Mouse (Mus musculus) neural tube, embryonic 15.5 days (tissue): ENCODE measurements around the gene 2310061I04Rik. TPM values are rescaled to one million over a fixed set of nuclear protein-coding genes. Genes with fewer than 3 reads are reported as not detected.

Source experiments
- ATAC-seq: fragments of 200-750 bp; cut with Nextera tagmentation; 2 replicates; pipeline ENCODE4 v1.8.0; 2017; ENCODE audit warnings: mild to moderate bottlenecking, moderate TSS enrichment, moderate library complexity; ENCODE audit not compliant: low FRiP score
- H3K27ac ChIP-seq: fragments of 300-500 bp; sonication (generic); replicated peaks from 2 replicates; pipeline ENCODE4 v1.5.1; 2015; ENCODE audit warnings: mild to moderate bottlenecking, inconsistent platforms
- H3K27me3 ChIP-seq: fragments of 300-500 bp; sonication (generic); replicated peaks from 2 replicates; pipeline ENCODE4 v1.6.1; 2015; ENCODE audit warnings: inconsistent platforms
- H3K36me3 ChIP-seq: fragments of 300-500 bp; sonication (generic); 2 replicates; pipeline ENCODE4 v1.6.1; 2015; ENCODE audit warnings: inconsistent platforms
- H3K4me1 ChIP-seq: fragments of 300-500 bp; sonication (generic); 2 replicates; pipeline ENCODE4 v1.6.1; 2015; ENCODE audit warnings: inconsistent platforms
- H3K4me2 ChIP-seq: fragments of 300-500 bp; sonication (generic); 2 replicates; pipeline ENCODE4 v1.6.1; 2015; ENCODE audit warnings: inconsistent platforms, mild to moderate bottlenecking, moderate library complexity
- H3K4me3 ChIP-seq: fragments of 300-500 bp; sonication (generic); replicated peaks from 2 replicates; pipeline ENCODE4 v1.5.1; 2015; ENCODE audit warnings: mild to moderate bottlenecking, inconsistent platforms
- H3K9ac ChIP-seq: fragments of 300-500 bp; sonication (generic); replicated peaks from 2 replicates; pipeline ENCODE4 v1.6.1; 2015; ENCODE audit warnings: mild to moderate bottlenecking, inconsistent platforms
- H3K9me3 ChIP-seq: fragments of 300-500 bp; sonication (generic); replicated peaks from 2 replicates; pipeline ENCODE4 v1.6.1; 2016; ENCODE audit warnings: inconsistent platforms
- WGBS: fragments of 180-500 bp; shearing (Covaris S2); methylation state at CpG from one replicate; pipeline ENCODE4 v1.1.7; 2015; ENCODE audit warnings: mixed read lengths; 5-methylcytosine and 5-hydroxymethylcytosine counted together
- polyA plus RNA-seq: library from polyadenylated mRNA; unstranded; fragments of >200 nt; fragmentation: Nextera tagmentation; extraction: Ambion mirVana; gene quantifications from 2 replicates; pipeline ENCODE4 v1.2.1, GENCODE M21; 2015

2310061I04Rik gene
- polyA plus RNA-seq, 1 experiment from 2014 or later: 75.2 TPM

DNA sequence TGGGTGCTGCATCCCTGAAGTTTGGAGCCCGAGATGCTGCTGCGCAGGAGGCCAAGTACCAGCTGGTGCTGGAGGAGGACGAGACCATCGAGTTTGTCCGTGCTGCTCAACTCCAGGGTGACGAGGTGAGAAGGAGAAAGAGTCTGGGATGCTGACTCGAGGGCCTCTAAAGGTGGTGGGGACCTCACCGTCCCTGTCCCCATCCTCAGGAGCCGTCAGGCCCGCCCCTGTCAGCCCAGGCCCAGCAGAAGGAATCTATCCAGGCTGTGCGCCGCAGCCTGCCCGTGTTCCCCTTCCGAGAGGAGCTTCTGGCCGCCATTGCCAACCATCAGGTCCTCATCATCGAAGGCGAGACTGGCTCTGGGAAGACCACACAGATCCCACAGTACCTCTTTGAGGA is 14.3 kb downstream of the 2310061I04Rik start:
- H3K36me3 ChIP-seq: peaks cover 62% of the 10 kb centered on the region
- no peak for ATAC-seq
- H3K27me3 ChIP-seq: no peaks in the 10 kb centered on the region
- H3K4me3 ChIP-seq: no peak overlapping the region
- H3K27ac ChIP-seq: no peak overlapping the region
- no peaks in the 10 kb centered on the region for H3K9me3 ChIP-seq
- 94% methylated on average over 17 of the region's 17 CpGs for WGBS
- no peak overlapping the region for H3K9ac ChIP-seq
- H3K4me2 ChIP-seq: no peak overlapping the region
- peaks cover 15% of the 10 kb centered on the region for H3K4me1 ChIP-seq

DNA sequence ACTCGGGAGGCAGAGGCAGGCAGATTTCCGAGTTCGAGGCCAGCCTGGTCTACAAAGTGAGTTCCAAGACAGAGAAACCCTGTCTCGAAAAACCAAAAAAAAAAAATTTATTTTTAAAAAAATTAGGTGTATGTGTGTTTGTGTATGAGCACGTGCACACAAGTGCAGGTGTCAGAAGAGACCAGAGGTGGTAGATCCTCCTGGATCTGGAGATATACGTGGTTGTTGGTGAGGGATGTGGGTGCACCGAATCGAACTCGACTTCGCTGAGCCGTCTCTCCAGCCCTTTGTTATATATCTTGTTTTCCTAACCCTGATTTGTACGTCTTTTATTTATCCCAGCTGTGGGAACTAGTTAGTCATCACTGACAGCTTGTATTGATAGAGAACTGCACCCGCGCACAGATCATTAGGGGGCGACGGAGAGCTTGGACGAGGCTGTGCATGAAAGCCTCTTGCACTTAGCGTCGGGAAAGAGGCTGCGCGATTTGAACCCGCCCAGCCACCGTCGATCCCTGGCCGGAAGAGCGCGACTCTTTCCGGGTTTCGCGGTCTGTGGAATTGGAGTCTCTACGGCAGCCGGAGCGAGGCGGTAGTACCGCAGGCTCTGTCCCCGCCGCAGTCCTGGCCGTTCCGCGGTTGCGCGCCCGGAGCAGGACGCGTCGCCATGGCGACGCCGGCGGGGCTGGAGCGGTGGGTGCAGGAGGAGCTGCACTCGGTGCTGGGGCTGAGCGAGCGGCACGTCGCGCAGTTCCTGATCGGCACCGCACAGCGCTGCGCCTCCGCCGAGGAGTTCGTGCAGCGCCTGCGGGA is 17.8 kb downstream of the 2310061I04Rik start, which contains the start of gene Dhx16:
TSS of gene Dhx16 (plus strand) at position 575 of the 813 bp plus-strand sequence.
- peaks cover 52% of the 10 kb centered on the region for H3K36me3 ChIP-seq
- WGBS: 6% methylated on average over 66 of the region's 66 CpGs
- H3K9ac ChIP-seq: peak within 1 kb of the TSS; percentile 89
- H3K9me3 ChIP-seq: no peaks in the 10 kb centered on the region
- no peaks in the 10 kb centered on the region for H3K27me3 ChIP-seq
- H3K4me3 ChIP-seq: peak within 1 kb of the TSS; percentile 95
- H3K4me1 ChIP-seq: peaks cover 19% of the 10 kb centered on the region
- peak within 1 kb of the TSS; percentile 79 for H3K27ac ChIP-seq
- peak; percentile 91 for ATAC-seq
- H3K4me2 ChIP-seq: peak within 1 kb of the TSS; percentile 80

- peaks cover 26% of the 10 kb centered on the region for H3K36me3 ChIP-seq
Measured at GRCm38 (mm10) chr17:35874721-35875120, 22.5 kb downstream of the 2310061I04Rik start.

GRCm38 (mm10) chr17:35873774-35874519 is 23.3 kb downstream of the 2310061I04Rik start:
- H3K27me3 ChIP-seq: no peaks in the 10 kb centered on the region
- peaks cover 26% of the 10 kb centered on the region for H3K36me3 ChIP-seq
- 33% methylated on average over 21 of the region's 21 CpGs for WGBS
- peak overlapping the region; percentile 20; the same call in 1 of the 2 replicates for H3K9ac ChIP-seq
- no peaks in the 10 kb centered on the region for H3K9me3 ChIP-seq
- ATAC-seq: no peak
- H3K27ac ChIP-seq: no peak overlapping the region
- peaks cover 53% of the 10 kb centered on the region for H3K4me1 ChIP-seq
- no peak overlapping the region for H3K4me3 ChIP-seq
- H3K4me2 ChIP-seq: peak overlapping the region; percentile 33

More at GRCm38 (mm10) chr17:35874721-35875120, 22.5 kb downstream of the 2310061I04Rik start:
- Histone ChIP-seq H3K4me2 (no peak overlapping the region), H3K4me1 (peaks cover 46% of the 10 kb centered on the region), H3K27me3 (no peaks in the 10 kb centered on the region), H3K27ac (no peak overlapping the region), H3K4me3 (no peak overlapping the region), H3K9ac (0 out of 2 replicates have a peak overlapping the region, but pooled peaks have one; percentile 20), H3K9me3 (no peaks in the 10 kb centered on the region)
- WGBS: 88% methylated on average over 6 of the region's 6 CpGs
- ATAC-seq: no peak

- H3K4me3 ChIP-seq: peak overlapping the region; percentile 66
- peak overlapping the region; percentile 95; the same call in 1 of the 2 replicates for H3K27ac ChIP-seq
- H3K4me2 ChIP-seq: peak overlapping the region; percentile 90
- 0 out of 2 replicates have a peak overlapping the region, but pooled peaks have one; percentile 44 for H3K9ac ChIP-seq
- no peaks in the 10 kb centered on the region for H3K9me3 ChIP-seq
- H3K36me3 ChIP-seq: peaks cover 18% of the 10 kb centered on the region
- WGBS: 90% methylated on average over 8 of the region's 8 CpGs
- H3K27me3 ChIP-seq: no peaks in the 10 kb centered on the region
- H3K4me1 ChIP-seq: peaks cover 76% of the 10 kb centered on the region
- no peak for ATAC-seq
Measured at GRCm38 (mm10) chr17:35870884-35871696, 26.1 kb downstream of the 2310061I04Rik start.

GRCm38 (mm10) chr17:35870151-35870883 is 26.9 kb downstream of the 2310061I04Rik start:
- no peaks in the 10 kb centered on the region for H3K27me3 ChIP-seq
- H3K4me2 ChIP-seq: peak overlapping the region; percentile 90
- peak overlapping the region; percentile 44 for H3K9ac ChIP-seq
- no peak for ATAC-seq
- peaks cover 78% of the 10 kb centered on the region for H3K4me1 ChIP-seq
- 66% methylated on average over 9 of the region's 9 CpGs for WGBS
- no peaks in the 10 kb centered on the region for H3K9me3 ChIP-seq
- peak overlapping the region; percentile 95 for H3K27ac ChIP-seq
- peak overlapping the region; percentile 66 for H3K4me3 ChIP-seq
- H3K36me3 ChIP-seq: peaks cover 14% of the 10 kb centered on the region

- Histone ChIP-seq H3K4me3 (peak overlapping the region; percentile 66), H3K4me2 (peak overlapping the region; percentile 90), H3K27ac (peak overlapping the region; percentile 95), H3K9ac (peak overlapping the region; percentile 81), H3K36me3 (peaks cover 6% of the 10 kb centered on the region), H3K9me3 (no peaks in the 10 kb centered on the region), H3K27me3 (no peaks in the 10 kb centered on the region), H3K4me1 (peaks cover 83% of the 10 kb centered on the region)
- ATAC-seq: no peak
- WGBS: 4% methylated on average over 7 of the region's 7 CpGs
Measured at GRCm38 (mm10) chr17:35869346-35870067, 27.7 kb downstream of the 2310061I04Rik start.

DNA sequence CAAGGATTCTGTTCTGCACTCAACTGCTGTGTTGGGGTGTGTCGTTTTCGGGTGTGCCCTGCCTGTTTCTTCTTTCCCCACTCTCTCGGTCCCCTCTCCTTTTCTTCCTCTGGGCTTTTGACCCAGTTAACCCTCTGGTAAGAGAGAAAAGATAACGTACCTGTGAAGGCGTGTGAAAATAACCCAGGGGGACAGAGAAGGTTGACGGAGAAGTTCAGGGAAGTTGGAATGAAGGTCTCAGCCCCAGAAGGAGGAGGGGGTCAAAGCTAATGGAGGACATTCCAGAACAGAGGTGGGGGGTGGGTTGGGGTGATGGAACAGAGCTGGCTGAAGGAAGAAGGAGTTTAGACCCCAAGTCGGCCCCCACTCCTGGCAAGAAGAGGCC is 28.3 kb downstream of the 2310061I04Rik start:
- no peak for ATAC-seq
- Histone ChIP-seq H3K4me2 (peak overlapping the region; percentile 90), H3K27ac (peak overlapping the region; percentile 95), H3K9me3 (no peaks in the 10 kb centered on the region), H3K9ac (peak overlapping the region; percentile 81), H3K4me1 (peaks cover 83% of the 10 kb centered on the region), H3K36me3 (peaks cover under 1% of the 10 kb centered on the region; the same call in 1 of the 2 replicates), H3K4me3 (peak overlapping the region; percentile 66), H3K27me3 (no peaks in the 10 kb centered on the region)
- WGBS: 7% methylated on average over 7 of the region's 7 CpGs

DNA sequence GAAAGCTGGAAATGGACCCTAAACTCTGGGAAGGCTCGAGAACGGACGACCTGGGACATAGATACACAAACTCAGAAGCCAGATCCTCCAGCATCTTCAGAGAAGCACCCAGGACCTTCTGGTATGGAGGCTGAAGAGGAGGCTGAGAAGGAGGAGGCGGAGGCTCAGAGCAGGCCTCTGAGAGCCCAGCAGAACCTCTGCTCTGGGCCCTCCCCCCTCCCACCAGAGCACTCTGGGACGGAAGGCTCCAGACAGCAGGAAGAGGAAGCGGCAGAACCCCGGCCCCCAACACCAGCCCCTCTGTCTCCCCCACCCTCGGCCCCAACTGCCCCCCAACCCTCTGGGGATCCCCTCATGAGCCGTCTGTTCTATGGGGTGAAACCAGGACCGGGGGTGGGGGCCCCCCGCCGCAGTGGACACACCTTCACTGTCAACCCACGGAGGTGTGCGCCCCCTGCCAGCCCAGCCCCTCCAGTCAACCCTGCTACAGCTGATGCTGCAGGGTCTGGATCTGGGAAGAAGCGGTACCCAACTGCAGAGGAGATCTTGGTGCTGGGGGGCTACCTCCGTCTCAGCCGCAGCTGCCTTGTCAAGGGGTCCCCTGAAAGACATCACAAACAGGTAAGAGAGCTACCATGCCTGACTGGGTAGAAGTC is 28.9 kb downstream of the 2310061I04Rik start:
- Histone ChIP-seq H3K4me2 (peak overlapping the region; percentile 90), H3K9me3 (no peaks in the 10 kb centered on the region), H3K4me1 (peaks cover 79% of the 10 kb centered on the region), H3K27me3 (no peaks in the 10 kb centered on the region), H3K4me3 (peak overlapping the region; percentile 66), H3K9ac (peak overlapping the region; percentile 81), H3K27ac (peak overlapping the region; percentile 95), H3K36me3 (no peaks in the 10 kb centered on the region; the same call in 1 of the 2 replicates)
- 36% methylated on average over 17 of the region's 17 CpGs for WGBS
- ATAC-seq: no peak
